Mouse (Mus musculus): ENCODE results near the gene Fzr1. TPM values are rescaled to one million over a fixed set of nuclear protein-coding genes. Genes with fewer than 3 reads are reported as not detected.
A peak's percentile ranks its signal among the peaks of the same experiment; 100 is the strongest.

Fzr1 gene
- polyA plus RNA-seq, 1 experiment from 2014 or later, result 138 TPM

DNA sequence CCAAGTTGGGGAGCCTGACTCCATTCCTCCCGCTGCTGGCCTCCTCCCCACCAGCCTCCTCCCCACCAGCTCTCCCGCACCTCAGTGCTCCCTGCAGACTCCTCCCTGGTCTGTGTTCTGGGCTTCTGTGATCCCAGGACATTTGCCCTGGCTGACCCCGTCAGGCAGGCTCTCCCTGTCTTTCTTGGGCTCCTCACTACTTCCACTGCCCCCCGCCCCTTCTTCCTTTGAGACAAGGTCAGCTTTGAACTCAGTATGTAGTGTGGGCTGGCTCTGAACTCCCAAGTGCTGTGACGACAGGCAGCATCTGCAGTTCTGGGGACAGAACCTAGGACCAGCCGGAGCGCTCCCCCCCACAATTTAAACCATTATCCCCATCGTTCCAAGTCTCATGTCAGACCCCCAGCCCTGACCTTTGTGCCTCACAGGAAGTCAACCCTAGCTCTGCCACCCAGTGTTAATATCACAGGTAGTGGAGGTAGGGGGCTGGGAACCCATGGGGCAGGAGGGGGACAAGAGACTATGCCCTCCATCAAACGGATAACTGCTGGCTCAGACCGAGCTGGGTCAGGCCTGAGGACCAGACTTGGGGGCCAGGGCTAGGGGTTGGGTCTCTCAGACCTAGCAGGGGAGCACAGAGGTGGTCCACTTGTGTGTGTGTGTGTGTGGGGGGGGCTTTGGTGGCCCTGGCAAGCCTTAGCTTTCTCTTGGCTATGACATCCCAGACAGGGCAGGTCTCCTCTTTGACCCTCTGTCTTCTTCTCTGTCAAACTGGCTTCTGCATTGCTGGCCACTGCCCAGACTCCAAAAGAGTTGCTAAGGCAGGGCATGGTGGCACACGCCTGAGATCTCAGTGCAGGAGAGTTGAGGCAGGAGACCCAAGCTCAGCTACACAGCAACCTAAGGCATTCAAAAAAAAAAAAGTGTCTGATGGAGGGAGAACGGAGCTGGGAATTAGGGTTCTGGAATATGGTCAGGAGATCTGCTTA lies 39.2 kb upstream of the Fzr1 start:
- 47% methylated on average over 12 of the region's 12 CpGs for WGBS (ENCODE audit: insufficient replicate concordance)
- peak overlapping the region; percentile 21 for H3K9ac ChIP-seq (ENCODE audit: low read depth, low read length)
- no peaks in the 10 kb centered on the region for H3K27me3 ChIP-seq (ENCODE audit: control insufficient read depth, insufficient read depth, low read depth, low read length)
- peak overlapping the region; percentile 70 for H3K4me2 ChIP-seq (ENCODE audit: low read depth, low read length)
- ATAC-seq (ENCODE audit: low read depth), result no peak
- H3K4me3 ChIP-seq (ENCODE audit: low read depth, low read length), result peak overlapping the region; percentile 47
- H3K4me1 ChIP-seq (ENCODE audit: control insufficient read depth, low read depth, low read length), result peaks cover 32% of the 10 kb centered on the region
- H3K9me3 ChIP-seq (replicated peaks; ENCODE audit: control insufficient read depth, low read length), result no peaks in the 10 kb centered on the region
- no peak overlapping the region for H3K27ac ChIP-seq (ENCODE audit: low read length)
- no peaks in the 10 kb centered on the region for H3K36me3 ChIP-seq (ENCODE audit: control insufficient read depth, insufficient read depth)

DNA sequence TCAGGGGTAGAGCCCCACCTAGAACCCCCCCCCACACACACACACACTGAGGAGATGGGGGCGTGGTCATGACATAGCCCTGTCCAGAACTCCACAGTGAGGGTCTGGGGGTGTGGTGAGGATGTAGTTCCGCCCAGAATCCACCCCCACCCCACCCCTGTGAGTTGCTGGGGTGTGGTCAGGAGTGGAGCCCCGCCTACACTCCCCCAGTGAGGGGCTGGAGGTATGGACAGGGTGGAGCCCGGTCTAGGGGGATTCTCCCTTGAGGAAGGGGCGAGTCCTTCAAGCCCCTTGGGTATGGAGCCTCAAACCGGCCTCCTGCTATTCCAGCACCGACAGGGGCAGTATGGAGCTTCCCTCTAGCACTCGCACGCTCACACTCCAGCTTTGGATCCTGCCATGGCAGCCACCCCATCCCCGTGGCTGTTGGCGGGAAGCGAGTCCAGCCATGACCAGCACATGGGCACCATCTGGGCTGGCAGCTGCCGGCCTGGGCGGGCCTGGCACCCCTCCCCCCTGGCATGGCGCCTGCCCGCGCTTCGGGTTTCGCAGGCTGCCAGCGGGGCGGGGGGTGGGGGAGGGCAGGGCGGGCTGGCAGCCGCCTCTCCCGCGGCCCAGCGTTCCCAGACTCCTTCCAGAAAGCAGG lies 38.4 kb upstream of the Fzr1 start:
- peak overlapping the region; percentile 70 for H3K4me2 ChIP-seq (ENCODE audit: low read depth, low read length)
- peak; percentile 8 for ATAC-seq (ENCODE audit: low read depth)
- no peaks in the 10 kb centered on the region for H3K27me3 ChIP-seq (ENCODE audit: control insufficient read depth, insufficient read depth, low read depth, low read length)
- WGBS (ENCODE audit: insufficient replicate concordance), result 4% methylated on average over 25 of the region's 26 CpGs
- H3K4me1 ChIP-seq (ENCODE audit: control insufficient read depth, low read depth, low read length), result peaks cover 40% of the 10 kb centered on the region
- peak overlapping the region; percentile 21 for H3K9ac ChIP-seq (ENCODE audit: low read depth, low read length)
- no peaks in the 10 kb centered on the region for H3K36me3 ChIP-seq (ENCODE audit: control insufficient read depth, insufficient read depth)
- peak overlapping the region; percentile 47 for H3K4me3 ChIP-seq (ENCODE audit: low read depth, low read length)
- no peaks in the 10 kb centered on the region for H3K9me3 ChIP-seq (replicated peaks; ENCODE audit: control insufficient read depth, low read length)
- no peak overlapping the region for H3K27ac ChIP-seq (ENCODE audit: low read length)

DNA sequence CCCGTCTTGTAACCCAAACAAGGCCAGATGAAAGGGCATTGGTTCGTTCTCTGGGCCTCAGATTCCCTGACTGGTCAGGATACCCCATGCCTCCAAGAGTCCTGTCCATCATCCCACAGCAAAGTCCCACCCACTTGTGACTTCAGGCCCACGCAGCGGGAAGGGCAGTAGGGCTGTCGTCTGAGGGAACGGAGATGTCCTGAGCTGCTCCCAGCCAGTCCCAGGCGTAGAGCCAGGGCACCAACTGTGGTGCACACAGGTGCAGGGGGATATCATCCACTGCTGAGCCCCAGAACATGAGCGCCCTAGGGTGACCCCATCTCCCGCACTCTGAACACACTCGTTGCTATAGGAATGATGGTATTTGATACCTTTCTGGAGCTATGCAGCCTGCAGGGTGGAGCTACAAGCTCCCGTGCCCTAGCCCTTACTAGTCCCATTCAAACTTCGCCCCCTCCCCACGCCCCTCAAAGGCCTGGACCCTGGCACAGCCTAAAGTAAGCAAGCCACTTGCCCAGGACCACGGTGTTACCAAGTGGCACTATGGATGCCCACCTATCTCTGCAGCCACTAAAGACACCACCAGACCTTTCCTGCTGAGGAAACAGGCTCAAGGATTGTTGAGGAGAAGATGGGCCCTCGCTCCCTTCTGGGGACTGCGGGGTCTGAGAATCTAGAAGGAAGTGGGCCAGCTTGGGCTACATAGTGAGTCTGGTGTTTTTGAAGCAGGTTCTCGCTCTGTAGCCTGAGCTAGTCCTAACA lies 37.4 kb upstream of the Fzr1 start:
- WGBS (ENCODE audit: insufficient replicate concordance), result 57% methylated on average over 17 of the region's 17 CpGs

DNA sequence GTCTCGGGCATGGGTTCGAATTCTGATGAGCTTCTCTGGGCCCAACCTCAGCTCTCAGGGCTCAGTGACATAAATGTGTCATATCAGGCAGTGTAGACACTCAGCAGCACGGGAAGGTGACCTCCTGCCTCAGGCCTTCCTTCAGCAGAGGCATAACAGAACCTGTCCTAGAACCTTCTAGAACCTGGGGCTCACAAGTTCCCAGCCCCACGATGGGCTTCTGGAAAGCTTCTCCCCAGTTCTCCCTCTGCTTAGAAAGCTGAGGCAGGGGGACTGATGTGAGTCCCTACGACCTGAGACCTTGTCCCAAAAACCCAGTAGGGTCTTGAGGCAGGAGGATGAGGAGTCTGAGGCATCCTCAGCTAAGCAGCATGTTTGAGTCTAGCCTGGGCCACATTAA lies 36.8 kb upstream of the Fzr1 start:
- Histone ChIP-seq H3K27ac (ENCODE audit: low read length) (no peak overlapping the region), H3K4me1 (ENCODE audit: control insufficient read depth, low read depth, low read length) (peaks cover 52% of the 10 kb centered on the region), H3K4me3 (ENCODE audit: low read depth, low read length) (no peak overlapping the region), H3K4me2 (ENCODE audit: low read depth, low read length) (no peak overlapping the region), H3K36me3 (ENCODE audit: control insufficient read depth, insufficient read depth) (no peaks in the 10 kb centered on the region), H3K9me3 (replicated peaks; ENCODE audit: control insufficient read depth, low read length) (no peaks in the 10 kb centered on the region), H3K9ac (ENCODE audit: low read depth, low read length) (no peak overlapping the region), H3K27me3 (ENCODE audit: control insufficient read depth, insufficient read depth, low read depth, low read length) (no peaks in the 10 kb centered on the region)
- no peak for ATAC-seq (ENCODE audit: low read depth)
- WGBS (ENCODE audit: insufficient replicate concordance), result 55% methylated on average over 5 of the region's 5 CpGs

More for the DNA sequence above, 37.4 kb upstream of the Fzr1 start:
- H3K9me3 ChIP-seq (replicated peaks; ENCODE audit: control insufficient read depth, low read length), result no peaks in the 10 kb centered on the region
- ATAC-seq (ENCODE audit: low read depth), result no peak
- H3K4me1 ChIP-seq (ENCODE audit: control insufficient read depth, low read depth, low read length), result peaks cover 47% of the 10 kb centered on the region
- no peak overlapping the region for H3K4me3 ChIP-seq (ENCODE audit: low read depth, low read length)
- no peaks in the 10 kb centered on the region for H3K27me3 ChIP-seq (ENCODE audit: control insufficient read depth, insufficient read depth, low read depth, low read length)
- no peak overlapping the region for H3K27ac ChIP-seq (ENCODE audit: low read length)
- no peaks in the 10 kb centered on the region for H3K36me3 ChIP-seq (ENCODE audit: control insufficient read depth, insufficient read depth)
- H3K4me2 ChIP-seq (ENCODE audit: low read depth, low read length), result no peak overlapping the region
- no peak overlapping the region for H3K9ac ChIP-seq (ENCODE audit: low read depth, low read length)

DNA sequence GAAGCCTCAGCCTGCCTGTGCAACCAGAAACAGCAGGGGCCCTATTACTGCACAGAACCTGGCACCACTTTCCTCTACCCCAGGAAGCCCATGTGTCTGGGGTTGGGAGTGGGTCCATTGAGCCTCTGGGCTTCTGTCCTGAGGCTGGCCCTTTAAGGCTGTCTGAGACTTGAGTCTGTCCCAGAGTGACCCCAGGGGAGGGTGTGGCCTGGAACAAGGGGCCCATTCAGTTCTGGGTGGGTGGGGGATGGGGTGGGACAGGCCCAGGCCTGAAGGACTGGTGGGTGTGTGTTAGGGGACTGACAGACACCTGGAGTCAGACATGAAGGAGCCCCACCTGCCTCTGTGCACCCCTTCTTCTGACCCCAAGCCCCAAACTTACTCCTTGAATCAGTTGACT lies 36.4 kb upstream of the Fzr1 start:
- peak overlapping the region; percentile 28 for H3K27ac ChIP-seq (ENCODE audit: low read length)
- H3K4me1 ChIP-seq (ENCODE audit: control insufficient read depth, low read depth, low read length), result peaks cover 52% of the 10 kb centered on the region
- H3K36me3 ChIP-seq (ENCODE audit: control insufficient read depth, insufficient read depth), result no peaks in the 10 kb centered on the region
- no peak overlapping the region for H3K9ac ChIP-seq (ENCODE audit: low read depth, low read length)
- no peak overlapping the region for H3K4me3 ChIP-seq (ENCODE audit: low read depth, low read length)
- H3K27me3 ChIP-seq (ENCODE audit: control insufficient read depth, insufficient read depth, low read depth, low read length), result no peaks in the 10 kb centered on the region
- no peaks in the 10 kb centered on the region for H3K9me3 ChIP-seq (replicated peaks; ENCODE audit: control insufficient read depth, low read length)
- no peak overlapping the region for H3K4me2 ChIP-seq (ENCODE audit: low read depth, low read length)
- no peak for ATAC-seq (ENCODE audit: low read depth)

DNA sequence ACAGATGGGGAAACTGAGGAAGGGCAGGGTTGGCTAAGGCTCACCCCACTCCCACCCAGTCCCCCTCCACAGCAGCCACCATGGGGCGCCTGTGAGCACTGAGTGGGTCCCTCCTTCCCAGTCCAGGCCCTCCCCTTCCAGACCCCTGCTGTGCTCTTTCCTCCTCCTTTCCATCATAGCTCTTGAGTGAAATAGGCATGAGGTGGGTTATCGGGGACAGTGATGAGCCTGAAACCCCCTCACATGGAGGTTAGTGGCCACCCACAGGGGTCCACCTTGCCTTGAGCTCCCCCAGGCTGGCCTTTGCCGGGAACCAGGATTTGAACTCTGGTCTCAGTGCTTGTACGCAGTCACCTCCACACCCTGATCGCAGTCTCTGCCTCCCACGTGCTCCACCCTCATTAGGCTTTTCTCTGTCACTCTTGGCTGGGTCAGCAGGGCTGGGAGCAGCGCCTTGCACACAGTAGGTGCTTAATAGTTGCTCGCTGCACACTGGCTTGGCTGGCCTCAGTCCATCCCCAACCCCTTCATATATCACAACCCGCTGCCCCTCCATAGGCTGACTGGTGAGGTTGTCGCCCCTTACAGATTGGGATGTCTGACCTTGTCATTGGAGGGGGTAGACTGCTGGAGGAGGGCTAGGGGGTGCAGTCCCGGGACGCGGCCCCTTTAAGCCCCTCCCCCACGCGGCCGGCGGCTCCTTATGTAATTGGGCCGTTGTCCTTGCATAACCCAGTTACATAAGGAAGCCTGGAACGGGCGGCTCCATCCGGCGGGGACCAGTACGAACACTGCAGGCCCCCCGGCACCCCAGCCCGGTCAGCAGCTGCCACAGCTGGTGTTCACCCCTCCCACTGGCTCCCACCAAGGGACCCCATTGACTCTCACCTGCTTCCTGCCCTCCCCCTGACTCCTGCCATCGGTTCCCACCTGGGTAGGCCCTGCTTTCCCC lies 35.3 kb upstream of the Fzr1 start:
- peak overlapping the region; percentile 48 for H3K27ac ChIP-seq (ENCODE audit: low read length)
- H3K4me3 ChIP-seq (ENCODE audit: low read depth, low read length), result peak overlapping the region; percentile 29

DNA sequence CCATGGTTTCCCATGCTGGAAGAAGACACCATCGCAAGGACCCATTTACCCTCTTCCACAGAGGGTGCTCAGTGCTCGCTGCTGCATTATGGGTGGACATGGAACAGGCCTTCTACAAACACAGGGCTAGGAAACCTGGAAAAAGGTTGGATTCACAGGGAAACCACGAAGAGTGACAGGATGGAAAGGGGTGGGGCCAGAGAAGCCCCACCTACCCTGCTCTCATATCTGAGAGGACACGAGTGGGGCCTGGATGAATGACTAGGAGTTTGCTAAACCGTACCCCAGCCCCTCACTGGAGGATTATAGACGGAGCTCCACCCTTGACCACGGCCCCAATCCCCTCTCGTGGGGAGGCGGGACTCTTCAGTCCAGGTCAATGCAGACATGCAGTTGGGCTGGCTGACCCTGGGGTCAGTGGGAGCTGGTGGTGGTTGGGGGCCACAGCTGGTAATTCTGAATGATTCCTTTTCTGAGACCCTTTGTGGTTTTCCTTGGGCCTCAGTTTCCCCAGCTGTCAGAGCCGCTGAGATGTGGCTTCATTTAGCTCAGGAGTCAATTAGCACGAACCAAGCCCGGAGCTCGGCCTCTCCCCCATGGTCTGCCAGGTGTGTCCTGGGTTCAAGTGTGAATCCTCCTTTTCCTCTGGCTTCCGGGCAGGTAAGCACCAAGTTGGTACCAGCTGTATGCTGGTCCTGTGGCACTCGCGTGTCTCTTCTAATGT lies 34.4 kb upstream of the Fzr1 start:
- H3K27ac ChIP-seq (ENCODE audit: low read length), result peak overlapping the region; percentile 55
- no peaks in the 10 kb centered on the region for H3K36me3 ChIP-seq (ENCODE audit: control insufficient read depth, insufficient read depth)
- H3K9me3 ChIP-seq (replicated peaks; ENCODE audit: control insufficient read depth, low read length), result no peaks in the 10 kb centered on the region
- no peak for ATAC-seq (ENCODE audit: low read depth)
- H3K4me3 ChIP-seq (ENCODE audit: low read depth, low read length), result no peak overlapping the region
- WGBS (ENCODE audit: insufficient replicate concordance), result 58% methylated on average over 16 of the region's 16 CpGs
- H3K27me3 ChIP-seq (ENCODE audit: control insufficient read depth, insufficient read depth, low read depth, low read length), result peaks cover 12% of the 10 kb centered on the region
- 0 out of 2 replicates have a peak overlapping the region, but pooled peaks have one; percentile 12 for H3K9ac ChIP-seq (ENCODE audit: low read depth, low read length)
- no peak overlapping the region for H3K4me2 ChIP-seq (ENCODE audit: low read depth, low read length)
- H3K4me1 ChIP-seq (ENCODE audit: control insufficient read depth, low read depth, low read length), result peaks cover 71% of the 10 kb centered on the region

More for the DNA sequence above, 35.3 kb upstream of the Fzr1 start:
- Histone ChIP-seq H3K36me3 (ENCODE audit: control insufficient read depth, insufficient read depth) (no peaks in the 10 kb centered on the region), H3K9me3 (replicated peaks; ENCODE audit: control insufficient read depth, low read length) (no peaks in the 10 kb centered on the region), H3K4me1 (ENCODE audit: control insufficient read depth, low read depth, low read length) (peaks cover 63% of the 10 kb centered on the region), H3K27me3 (ENCODE audit: control insufficient read depth, insufficient read depth, low read depth, low read length) (peaks cover 3% of the 10 kb centered on the region), H3K9ac (ENCODE audit: low read depth, low read length) (peak overlapping the region; percentile 28; the same call in 1 of the 2 replicates), H3K4me2 (ENCODE audit: low read depth, low read length) (0 out of 2 replicates have a peak overlapping the region, but pooled peaks have one; percentile 26)
- ATAC-seq (ENCODE audit: low read depth), result peak; percentile 45
- WGBS (ENCODE audit: insufficient replicate concordance), result 18% methylated on average over 26 of the region's 26 CpGs

Data from liver, embryonic 16.5 days (tissue).